In the genomic region with DNA sequence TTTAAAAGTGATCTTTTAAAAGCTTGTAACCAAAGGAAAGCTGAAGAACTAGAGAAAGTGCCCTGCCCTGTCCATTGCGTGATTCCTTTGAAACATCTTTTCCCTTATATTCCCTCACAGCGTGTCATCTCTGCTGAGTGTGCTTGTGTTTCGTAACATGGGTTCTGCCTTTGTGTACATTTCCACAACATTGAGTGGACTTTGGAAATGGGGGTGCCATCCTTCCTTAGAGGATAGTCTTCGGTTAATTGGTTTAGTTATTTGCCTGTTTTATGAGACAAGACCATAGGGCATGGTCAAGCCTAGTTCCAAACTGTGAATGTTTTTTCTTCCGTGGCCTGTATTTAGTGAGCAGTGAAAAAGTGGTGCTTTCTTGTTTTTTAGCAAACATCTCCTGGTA, we compare ENCODE assay signal across 17 mouse cellular contexts.
DNase-seq lines count a peak whose midpoint lies in the region; ATAC-seq and TF ChIP-seq lines count a peak whose summit lies in the region.
"Had no signal": no experiment of that assay in that cellular context is flagged by ENCODE, and none has a peak within 500 bp of the region (broad histone marks: within the 10 kb centered on the region; RNA-seq: fewer than 3 reads in every experiment).

No protein-coding gene starts in this region.

- H3K4me3 ChIP-seq in liver, adult 2 months (ENCODE audit: insufficient read depth, low read depth, low read length): peak overlapping the region; percentile 11; the same call in 1 of the 2 replicates
- no peak overlapping the region for H3K4me3 ChIP-seq in liver, embryonic 11.5 days (ENCODE audit: low read depth, low read length)
- H3K4me3 ChIP-seq in intestine, embryonic 15.5 days (replicated peaks): no peak overlapping the region
- no peak overlapping the region for H3K4me3 ChIP-seq in kidney, embryonic 15.5 days (replicated peaks)
- no peak overlapping the region for H3K4me3 ChIP-seq in liver, embryonic 16.5 days (ENCODE audit: low read depth, low read length)
- H3K4me3 ChIP-seq: forebrain, embryonic 10.5 days; gastrocnemius, adult 2 months; heart, embryonic 10.5 days; hindbrain, embryonic 10.5 days had no signal

- H3K27me3 ChIP-seq in liver, adult 2 months (ENCODE audit: control insufficient read depth, insufficient read depth, low read length): no peaks in the 10 kb centered on the region
- no peaks in the 10 kb centered on the region for H3K27me3 ChIP-seq in liver, embryonic 11.5 days (replicated peaks; ENCODE audit: control insufficient read depth, insufficient read depth, low read length)
- no peaks in the 10 kb centered on the region for H3K27me3 ChIP-seq in intestine, embryonic 15.5 days (replicated peaks)
- H3K27me3 ChIP-seq in kidney, embryonic 15.5 days: no peaks in the 10 kb centered on the region
- H3K27me3 ChIP-seq in liver, embryonic 16.5 days (ENCODE audit: control insufficient read depth, insufficient read depth, low read depth, low read length): no peaks in the 10 kb centered on the region

- ATAC-seq in liver, embryonic 11.5 days (replicated peaks; ENCODE audit: low FRiP score): no peak
- ATAC-seq in intestine, embryonic 15.5 days: peak; percentile 70
- ATAC-seq in kidney, embryonic 15.5 days (replicated peaks; ENCODE audit: low FRiP score): peak; percentile 71
- ATAC-seq in liver, embryonic 16.5 days (ENCODE audit: low read depth): peak; percentile 80
- ATAC-seq: forebrain, postnatal 0 days; hindbrain, postnatal 0 days had no signal

- no peak overlapping the region for H3K9ac ChIP-seq in liver, adult 2 months (ENCODE audit: low read depth, low read length)
- H3K9ac ChIP-seq in liver, embryonic 11.5 days (ENCODE audit: low read depth, low read length): no peak overlapping the region
- no peak overlapping the region for H3K9ac ChIP-seq in intestine, embryonic 15.5 days
- no peak overlapping the region for H3K9ac ChIP-seq in kidney, embryonic 15.5 days
- H3K9ac ChIP-seq in liver, embryonic 16.5 days (ENCODE audit: low read depth, low read length): no peak overlapping the region
- H3K9ac ChIP-seq: forebrain, postnatal 0 days had no signal

- intact Hi-C loops in left cerebral cortex, postnatal 10 days (cut with DNase I): no loop called here

- H3K27ac ChIP-seq in liver, adult 2 months (replicated peaks; ENCODE audit: insufficient read depth, low read depth, low read length): 0 out of 2 replicates have a peak overlapping the region, but pooled peaks have one; percentile 8
- no peak overlapping the region for H3K27ac ChIP-seq in liver, embryonic 11.5 days (ENCODE audit: low read depth, low read length)
- H3K27ac ChIP-seq in intestine, embryonic 15.5 days: no peak overlapping the region
- H3K27ac ChIP-seq in kidney, embryonic 15.5 days: no peak overlapping the region
- no peak overlapping the region for H3K27ac ChIP-seq in liver, embryonic 16.5 days (ENCODE audit: low read length)
- H3K27ac ChIP-seq: forebrain, embryonic 10.5 days; gastrocnemius, adult 2 months; heart, embryonic 10.5 days; hindbrain, embryonic 10.5 days; hindbrain, postnatal 0 days had no signal

- H3K79me2 ChIP-seq in liver, adult 2 months (ENCODE audit: control insufficient read depth, insufficient read depth, low read length): no peaks in the 10 kb centered on the region; the same call in 1 of the 2 replicates

- H3K9me3 ChIP-seq in liver, embryonic 11.5 days (ENCODE audit: control insufficient read depth, low read length): no peaks in the 10 kb centered on the region
- H3K9me3 ChIP-seq in intestine, embryonic 15.5 days: no peaks in the 10 kb centered on the region
- no peaks in the 10 kb centered on the region for H3K9me3 ChIP-seq in kidney, embryonic 15.5 days (replicated peaks)
- no peaks in the 10 kb centered on the region for H3K9me3 ChIP-seq in liver, embryonic 16.5 days (replicated peaks; ENCODE audit: control insufficient read depth, low read length)
- H3K9me3 ChIP-seq: forebrain, embryonic 10.5 days; heart, embryonic 10.5 days; hindbrain, embryonic 10.5 days had no signal

- no peak for TF ChIP-seq POLR2A in liver, adult 2 months (IDR thresholded peaks at IDR 0.05; ENCODE audit: extremely low read depth, insufficient read depth, low read length)

- WGBS in liver, adult 2 months: 20% methylated on average over 5 of the region's 5 CpGs
- WGBS in liver, embryonic 11.5 days: 69% methylated on average over 5 of the region's 5 CpGs
- 59% methylated on average over 5 of the region's 5 CpGs for WGBS in intestine, embryonic 15.5 days
- WGBS in kidney, embryonic 15.5 days: 75% methylated on average over 5 of the region's 5 CpGs
- 54% methylated on average over 5 of the region's 5 CpGs for WGBS in liver, embryonic 16.5 days (ENCODE audit: insufficient replicate concordance)

- TF ChIP-seq CTCF in liver, adult 2 months (IDR thresholded peaks at IDR 0.05; ENCODE audit: low read depth, low read length): no peak

- H3K4me2 ChIP-seq in liver, embryonic 11.5 days: no peak overlapping the region
- no peak overlapping the region for H3K4me2 ChIP-seq in intestine, embryonic 15.5 days (replicated peaks)
- no peak overlapping the region for H3K4me2 ChIP-seq in kidney, embryonic 15.5 days
- H3K4me2 ChIP-seq in liver, embryonic 16.5 days (ENCODE audit: low read depth, low read length): no peak overlapping the region

- H3K4me1 ChIP-seq in liver, adult 2 months (ENCODE audit: control insufficient read depth, insufficient read depth, low read length): peaks cover 6% of the 10 kb centered on the region; the same call in 1 of the 2 replicates
- H3K4me1 ChIP-seq in liver, embryonic 11.5 days (replicated peaks; ENCODE audit: control insufficient read depth, insufficient read depth, low read length): peaks cover 4% of the 10 kb centered on the region
- H3K4me1 ChIP-seq in intestine, embryonic 15.5 days (replicated peaks): peaks cover 8% of the 10 kb centered on the region; the same call in 1 of the 2 replicates
- H3K4me1 ChIP-seq in kidney, embryonic 15.5 days: peaks cover 17% of the 10 kb centered on the region
- H3K4me1 ChIP-seq in liver, embryonic 16.5 days (ENCODE audit: control insufficient read depth, low read depth, low read length): no peaks in the 10 kb centered on the region; the same call in 1 of the 2 replicates
- H3K4me1 ChIP-seq: forebrain, embryonic 10.5 days; heart, embryonic 10.5 days had no signal

- H3K36me3 ChIP-seq in liver, adult 2 months (ENCODE audit: control insufficient read depth, insufficient read depth, low read length): no peaks in the 10 kb centered on the region
- H3K36me3 ChIP-seq in liver, embryonic 11.5 days (ENCODE audit: control insufficient read depth, insufficient read depth, low read length): no peaks in the 10 kb centered on the region
- H3K36me3 ChIP-seq in intestine, embryonic 15.5 days: no peaks in the 10 kb centered on the region
- no peaks in the 10 kb centered on the region for H3K36me3 ChIP-seq in kidney, embryonic 15.5 days
- no peaks in the 10 kb centered on the region for H3K36me3 ChIP-seq in liver, embryonic 16.5 days (ENCODE audit: control insufficient read depth, insufficient read depth)
- H3K36me3 ChIP-seq: forebrain, embryonic 10.5 days; heart, embryonic 10.5 days; hindbrain, embryonic 10.5 days had no signal

- DNase-seq in liver, adult 2 months (ENCODE audit: extremely low read depth, low read depth, low spot score): peak; percentile 93
- no peak for DNase-seq in liver, embryonic 11.5 days (ENCODE audit: low spot score)
- no peak for DNase-seq in left cerebral cortex, postnatal 10 days (ENCODE audit: extremely low spot score in 1 of 2, low spot score in 2 of 2)
- DNase-seq in thymus, postnatal 14 days: no peak
- DNase-seq: adrenal gland, postnatal 25 days; cerebellum, adult 11-12 months; forebrain, postnatal 0 days; gastrocnemius, adult 2 months; right cerebral cortex, postnatal 14 days; thymus, postnatal 25 days had no signal
